Mouse (Mus musculus): ENCODE data around the gene Gbp2.
"Not testable (repeated sequence)": the region's sequence is repeated elsewhere in the genome, so short reads cannot be mapped to it uniquely, and the experiment has no call there.

The Gbp2 gene

GRCm38 (mm10) chr3:142620111-142620955 is at the start of gene Gbp2:
Gene Gbp2 (plus strand): TSS chr3:142620602.
- no peak for DNase-seq (ENCODE audit: low spot score in 2 of 2)

GRCm38 (mm10) chr3:142570738-142571137 is 49.7 kb upstream of the Gbp2 start:
- DNase-seq (ENCODE audit: low spot score in 2 of 2) = no peak

- no peak for DNase-seq (ENCODE audit: low spot score in 2 of 2)
Measured at GRCm38 (mm10) chr3:142577108-142577507, 43.3 kb upstream of the Gbp2 start.

GRCm38 (mm10) chr3:142578342-142578741 is 42.1 kb upstream of the Gbp2 start:
- no peak for DNase-seq (ENCODE audit: low spot score in 2 of 2)

- no peak for DNase-seq (ENCODE audit: low spot score in 2 of 2)
Measured at GRCm38 (mm10) chr3:142583067-142583466, 37.3 kb upstream of the Gbp2 start.

GRCm38 (mm10) chr3:142587386-142587785 is 33.0 kb upstream of the Gbp2 start:
- no peak for DNase-seq (ENCODE audit: low spot score in 2 of 2)

GRCm38 (mm10) chr3:142588888-142589287 is 31.5 kb upstream of the Gbp2 start:
- DNase-seq (ENCODE audit: low spot score in 2 of 2) = no peak

GRCm38 (mm10) chr3:142590431-142591067 is 29.9 kb upstream of the Gbp2 start:
- no peak for DNase-seq (ENCODE audit: low spot score in 2 of 2)

GRCm38 (mm10) chr3:142594547-142594946 is 25.9 kb upstream of the Gbp2 start, which contains the start of gene Gbp2b:
Gene Gbp2b (plus strand): TSS chr3:142594847.
- DNase-seq (ENCODE audit: low spot score in 2 of 2) = no peak

- DNase-seq (ENCODE audit: low spot score in 2 of 2) = no peak
Measured at GRCm38 (mm10) chr3:142597923-142598322, 22.5 kb upstream of the Gbp2 start.

GRCm38 (mm10) chr3:142601675-142602074 is 18.7 kb upstream of the Gbp2 start:
- DNase-seq (ENCODE audit: low spot score in 2 of 2) = no peak

GRCm38 (mm10) chr3:142618658-142619057 is 1.7 kb upstream of the Gbp2 start:
- DNase-seq (ENCODE audit: low spot score in 2 of 2) = no peak

GRCm38 (mm10) chr3:142619606-142620005 is 796 bp upstream of the Gbp2 start:
- DNase-seq (ENCODE audit: low spot score in 2 of 2) = no peak

- no peak for DNase-seq (ENCODE audit: low spot score in 2 of 2)
Measured at GRCm38 (mm10) chr3:142620956-142621562, 657 bp downstream of the Gbp2 start.

GRCm38 (mm10) chr3:142630385-142630784 is 10.0 kb downstream of the Gbp2 start:
- no peak for DNase-seq (ENCODE audit: low spot score in 2 of 2)

GRCm38 (mm10) chr3:142640201-142640600 is 19.8 kb downstream of the Gbp2 start:
- peak; percentile 41 to 79 for DNase-seq (ENCODE audit: low spot score in 2 of 2)

- peak; percentile 37 to 78 for DNase-seq (ENCODE audit: low spot score in 2 of 2)
Measured at GRCm38 (mm10) chr3:142645949-142646348, 25.5 kb downstream of the Gbp2 start.

GRCm38 (mm10) chr3:142647836-142648235 is 27.4 kb downstream of the Gbp2 start:
- DNase-seq (ENCODE audit: low spot score in 2 of 2) = not testable (repeated sequence)

GRCm38 (mm10) chr3:142650205-142650604 is 29.8 kb downstream of the Gbp2 start:
- DNase-seq (ENCODE audit: low spot score in 2 of 2) = no peak

- no peak for DNase-seq (ENCODE audit: low spot score in 2 of 2)
Measured at GRCm38 (mm10) chr3:142664723-142665122, 44.3 kb downstream of the Gbp2 start.

- DNase-seq (ENCODE audit: low spot score in 2 of 2) = no peak
Measured at GRCm38 (mm10) chr3:142674607-142675006, 54.2 kb downstream of the Gbp2 start.
